Mouse (Mus musculus) ES-E14 (cell line): Measurements from ENCODE around the gene Arhgap19. TPM values are rescaled to one million over a fixed set of nuclear protein-coding genes. Genes with fewer than 3 reads are reported as not detected.

Experiments used
- DNase-seq: peaks from one replicate; pipeline ENCODE4 v3.0.0-alpha.2; 2013; ENCODE audit warnings: low read depth, low spot score
- H3K27ac ChIP-seq: 2 replicates; pipeline ENCODE4 v1.5.1; 2012; ENCODE audit warnings: low read depth, mild to moderate bottlenecking, low read length, moderate library complexity, mixed read lengths; ENCODE audit not compliant: poor library complexity, insufficient read depth, severe bottlenecking
- H3K36me3 ChIP-seq: 2 replicates; pipeline ENCODE4 v1.6.1; 2012; ENCODE audit warnings: mild to moderate bottlenecking, low read length, moderate library complexity, mixed read lengths; ENCODE audit not compliant: control insufficient read depth, poor library complexity, insufficient read depth, severe bottlenecking
- H3K4me1 ChIP-seq, 2 experiments: fragments of 150-350 bp in 1 of 2; sonication (generic) in 1 of 2; 2 replicates each; pipeline ENCODE4 v1.6.1; 2012; ENCODE audit warnings: low read length in 2 of 2, mild to moderate bottlenecking in 1 of 2, mixed read lengths in 1 of 2; ENCODE audit not compliant: control insufficient read depth in 2 of 2, insufficient read depth in 2 of 2, poor library complexity in 1 of 2
- H3K4me3 ChIP-seq, 2 experiments: fragments of 150-350 bp in 1 of 2; sonication (generic) in 1 of 2; 2 replicates each; pipeline ENCODE4 v1.5.1; 2012; ENCODE audit warnings: low read length in 2 of 2, low read depth in 1 of 2, mild to moderate bottlenecking in 1 of 2, mixed read lengths in 1 of 2; ENCODE audit not compliant: insufficient read depth in 1 of 2, poor library complexity in 1 of 2, severe bottlenecking in 1 of 2
- H3K9ac ChIP-seq: 2 replicates; pipeline ENCODE4 v1.6.1; 2012; ENCODE audit warnings: low read depth, mild to moderate bottlenecking, low read length, mixed read lengths; ENCODE audit not compliant: poor library complexity, insufficient read depth, severe bottlenecking
- H3K9me3 ChIP-seq: fragments of 150-350 bp; sonication (generic); 2 replicates; pipeline ENCODE4 v1.6.1; 2012; ENCODE audit warnings: low read depth, mild to moderate bottlenecking, low read length; ENCODE audit not compliant: control insufficient read depth, insufficient read depth
- CHD2 ChIP-seq: IDR thresholded peaks from 2 replicates; pipeline ENCODE4 v1.6.1; 2014; ENCODE audit warnings: mild to moderate bottlenecking, low read depth, low read length, inconsistent platforms
- HCFC1 ChIP-seq: IDR thresholded peaks from 2 replicates; pipeline ENCODE4 v1.6.1; 2012; ENCODE audit warnings: low read length, inconsistent platforms, borderline replicate concordance; ENCODE audit not compliant: insufficient read depth
- MAFK ChIP-seq: IDR thresholded peaks from 2 replicates; pipeline ENCODE4 v1.6.1; 2014; ENCODE audit warnings: mild to moderate bottlenecking, low read depth, low read length, inconsistent platforms; ENCODE audit not compliant: insufficient read depth
- ZC3H11A ChIP-seq: IDR thresholded peaks from 2 replicates; pipeline ENCODE4 v1.6.1; 2012; ENCODE audit warnings: low read depth, mild to moderate bottlenecking, inconsistent platforms, low read length, borderline replicate concordance
- ZNF384 ChIP-seq: IDR thresholded peaks from 2 replicates; pipeline ENCODE4 v1.6.1; 2012; ENCODE audit warnings: low read depth, low read length, inconsistent platforms
- in situ Hi-C, 2 experiments: fragments of 600-800 bp; cut with MboI; formaldehyde crosslinking; loops; one replicate each; pipeline ENCODE4 v1.15.1; 2025; ENCODE audit warnings: low sequenced_read_pairs in 2 of 2, inconsistent platforms in 1 of 2; ENCODE audit not compliant: unreplicated experiment in 2 of 2
- total RNA-seq: library from RNA; depleted of rRNA; stranded (reverse); fragments of 300-350 nt; gene quantifications from 2 replicates; pipeline ENCODE4 v1.2.3, GENCODE M21; 2012

Arhgap19 gene
- total RNA-seq, 1 experiment: 31.7 TPM

GRCm38 (mm10) chr19:41805831-41806230 is 4.0 kb upstream of the Arhgap19 start:
- no peak for TF ChIP-seq ZC3H11A
- TF ChIP-seq HCFC1: no peak
- no peak for TF ChIP-seq ZNF384
- TF ChIP-seq MAFK: no peak
- TF ChIP-seq CHD2: no peak
- H3K4me3 ChIP-seq: no peak overlapping the region

GRCm38 (mm10) chr19:41803322-41803721 is 1.5 kb upstream of the Arhgap19 start:
- peak overlapping the region; percentile 10; the same call in 1 of the 2 replicates for H3K9ac ChIP-seq
- H3K36me3 ChIP-seq: no peaks in the 10 kb centered on the region
- in situ Hi-C loops: no loop called here
- DNase-seq: peak; percentile 52
- peak overlapping the region in 1 of 2 experiments; percentile 31; a peak in 2 of 4 replicates for H3K4me3 ChIP-seq
- H3K27ac ChIP-seq: no peak overlapping the region; the same call in 1 of the 2 replicates
- no peak for TF ChIP-seq CHD2
- TF ChIP-seq ZC3H11A: no peak
- no peak for TF ChIP-seq MAFK
- no peak for TF ChIP-seq ZNF384
- no peak for TF ChIP-seq HCFC1
- H3K9me3 ChIP-seq: no peaks in the 10 kb centered on the region
- H3K4me1 ChIP-seq: peaks cover 4 to 10% of the 10 kb centered on the region in 2 experiments; a peak in 2 of 4 replicates

More at GRCm38 (mm10) chr19:41805831-41806230, 4.0 kb upstream of the Arhgap19 start:
- DNase-seq: peak; percentile 40
- in situ Hi-C loops: no loop called here
- no peak overlapping the region for H3K27ac ChIP-seq
- H3K9me3 ChIP-seq: no peaks in the 10 kb centered on the region
- H3K36me3 ChIP-seq: no peaks in the 10 kb centered on the region
- no peak overlapping the region for H3K9ac ChIP-seq
- H3K4me1 ChIP-seq: peaks cover 2 to 6% of the 10 kb centered on the region in 2 experiments; a peak in 2 of 4 replicates

GRCm38 (mm10) chr19:41800986-41801741 is 683 bp downstream of the Arhgap19 start:
- Histone ChIP-seq H3K36me3 (0 out of 2 replicates have a peak, but pooled peaks cover 1% of the 10 kb centered on the region), H3K9me3 (no peaks in the 10 kb centered on the region), H3K27ac (no peak overlapping the region), H3K4me1 (peaks cover 4 to 10% of the 10 kb centered on the region in 2 experiments; a peak in 2 of 4 replicates), H3K4me3 (peak overlapping the region; percentile 84 to 96), H3K9ac (peak overlapping the region; percentile 90)
- in situ Hi-C loops: no loop called here
- no peak for TF ChIP-seq HCFC1
- no peak for TF ChIP-seq MAFK
- no peak for TF ChIP-seq CHD2
- no peak for TF ChIP-seq ZNF384
- no peak for TF ChIP-seq ZC3H11A
- no peak for DNase-seq

- TF ChIP-seq CHD2 (no peak), ZC3H11A (no peak), ZNF384 (no peak), MAFK (no peak), HCFC1 (no peak)
- in situ Hi-C loops: no loop called here
Measured at GRCm38 (mm10) chr19:41800451-41800850, 1.4 kb downstream of the Arhgap19 start.

More at GRCm38 (mm10) chr19:41800451-41800850, 1.4 kb downstream of the Arhgap19 start:
- Histone ChIP-seq H3K36me3 (0 out of 2 replicates have a peak, but pooled peaks cover 1% of the 10 kb centered on the region), H3K9ac (no peak overlapping the region), H3K4me1 (peaks cover 4 to 10% of the 10 kb centered on the region in 2 experiments; a peak in 2 of 4 replicates), H3K4me3 (peak overlapping the region in 1 of 2 experiments; percentile 96; a peak in 1 of 4 replicates), H3K27ac (no peak overlapping the region), H3K9me3 (no peaks in the 10 kb centered on the region)
- no peak for DNase-seq
